In genomic region chr14:47472743-47473546, GRCm38 (mm10) we compare ENCODE assay signal across 8 mouse cellular contexts. TPM values are rescaled to one million over a fixed set of nuclear protein-coding genes. Genes with fewer than 3 reads are reported as not detected.
A peak's percentile ranks its signal among the peaks of the same experiment; 100 is the strongest.
DNase-seq lines count a peak whose midpoint lies in the region; ATAC-seq lines count a peak whose summit lies in the region.

No protein-coding gene starts in this region.

- ATAC-seq in forebrain, embryonic 16.5 days, result peak; percentile 58
- peak; percentile 81 to 90 for ATAC-seq in hematopoietic stem cell, adult 5-6 weeks (replicated peaks in 1 of 2; ENCODE audit: insufficient read depth in 1 of 2, low FRiP score in 2 of 2, low TSS enrichment in 1 of 2, low read depth in 1 of 2, poor library complexity in 2 of 2, severe bottlenecking in 2 of 2)

- peak overlapping the region; percentile 85 for H3K4me2 ChIP-seq in forebrain, embryonic 16.5 days (ENCODE audit: low read length)

- peak overlapping the region; percentile 86 for H3K4me3 ChIP-seq in forebrain, embryonic 16.5 days (replicated peaks; ENCODE audit: low read length)
- peak overlapping the region; percentile 51 for H3K4me3 ChIP-seq in macrophage (ENCODE audit: inconsistent target)

- peaks cover 7% of the 10 kb centered on the region for H3K4me1 ChIP-seq in forebrain, embryonic 16.5 days (replicated peaks; ENCODE audit: control insufficient read depth, insufficient read depth, low read length)

- peak; percentile 76 for DNase-seq in R1 (ENCODE audit: low read depth, low spot score)
- peak; percentile 67 to 78 for DNase-seq in cerebellum, adult 18-20 months
- DNase-seq in layer of hippocampus, postnatal 25 days (ENCODE audit: extremely low spot score in 1 of 2, low spot score in 1 of 2), result peak; percentile 44
- peak; percentile 50 to 66 for DNase-seq in right cerebral cortex, adult 2 months (ENCODE audit: low spot score in 2 of 2)
- DNase-seq in urinary bladder, postnatal 25 days (ENCODE audit: low spot score), result peak; percentile 48

- peaks cover 50% of the 10 kb centered on the region for H3K79me2 ChIP-seq in macrophage (ENCODE audit: inconsistent target)

- H3K36me3 ChIP-seq in forebrain, embryonic 16.5 days (ENCODE audit: control insufficient read depth, insufficient read depth), result no peaks in the 10 kb centered on the region
- H3K36me3 ChIP-seq in macrophage (ENCODE audit: inconsistent target), result no peaks in the 10 kb centered on the region

- H3K9me3 ChIP-seq in forebrain, embryonic 16.5 days (ENCODE audit: control insufficient read depth, low read length), result no peaks in the 10 kb centered on the region

- 1% methylated on average over 64 of the region's 69 CpGs for WGBS in forebrain, embryonic 16.5 days
- WGBS in macrophage (ENCODE audit: missing documents), result 1% methylated on average over 52 of the region's 69 CpGs

- peak overlapping the region; percentile 69 for H3K27ac ChIP-seq in forebrain, embryonic 16.5 days (ENCODE audit: low read length)
- H3K27ac ChIP-seq in macrophage, result no peak overlapping the region

- H3K9ac ChIP-seq in forebrain, embryonic 16.5 days (replicated peaks; ENCODE audit: low read depth, low read length), result peak overlapping the region; percentile 89

- no peaks in the 10 kb centered on the region for H3K27me3 ChIP-seq in forebrain, embryonic 16.5 days (replicated peaks; ENCODE audit: control insufficient read depth, insufficient read depth, low read length)

RNA-seq across cellular contexts. Expression of gene Fbxo34, which starts 22.7 kb away (rescaled TPM):
- 20.3 and 23.1 TPM in 2 replicates for polyA plus RNA-seq in forebrain, embryonic 16.5 days (2015; fragmentation: Nextera tagmentation; extraction: Ambion mirVana)
- 21.3 and 28.6 TPM in 2 replicates for total RNA-seq in hematopoietic stem cell, adult 5-6 weeks (2017)
- 10 to 100 TPM; 86.2 to 90.9 TPM for total RNA-seq in layer of hippocampus, postnatal 25 days (2021)
- 10 to 100 TPM in 24 of 26 experiments, 1 to 10 TPM in 2; 7.5 to 28.9 (median 18.8) TPM for total RNA-seq in macrophage (2018; cell fraction: chromatin; rRNA removed)
- total RNA-seq in macrophage (2018; cell fraction: cytosol; rRNA removed), result 10 to 100 TPM in 25 of 26 experiments, 1 to 10 TPM in 1; 9.7 to 18.6 (median 13.5) TPM
- 10 to 100 TPM in 24 of 26 experiments, 1 to 10 TPM in 2; 8.2 to 25.8 (median 16.4) TPM for total RNA-seq in macrophage (2018; cell fraction: nucleus; rRNA removed)
- 13.3 to 16.6 TPM (median 14.3 TPM) in 3 replicates for polyA plus RNA-seq in macrophage (2018)

RNA-seq across cellular contexts. Expression of gene Dlgap5, which starts 54.7 kb away (rescaled TPM):
- polyA plus RNA-seq in forebrain, embryonic 16.5 days (2015; fragmentation: Nextera tagmentation; extraction: Ambion mirVana), result 15.9 and 16.5 TPM in 2 replicates
- 41.5 and 60.2 TPM in 2 replicates for total RNA-seq in hematopoietic stem cell, adult 5-6 weeks (2017)
- under 1 TPM; 0.34 to 0.61 TPM for total RNA-seq in layer of hippocampus, postnatal 25 days (2021)
- total RNA-seq in macrophage (2018; cell fraction: chromatin; rRNA removed), result 10 to 100 TPM in 6 of 26 experiments, 1 to 10 TPM in 19, under 1 TPM in 1; 0.48 to 51.0 (median 6.6) TPM
- total RNA-seq in macrophage (2018; cell fraction: cytosol; rRNA removed), result 1 to 10 TPM; 1.7 to 6.5 (median 3.3) TPM
- 10 to 100 TPM in 1 of 26 experiments, 1 to 10 TPM in 23, under 1 TPM in 2; 0.64 to 30.6 (median 3.3) TPM for total RNA-seq in macrophage (2018; cell fraction: nucleus; rRNA removed)
- 0.40 to 11.8 TPM (median 7.6 TPM) in 3 replicates for polyA plus RNA-seq in macrophage (2018)

Comparison
In these comparisons a context has a peak if more than half of its experiments do, and no peak if none do; other contexts are left out.
1. RNA of gene Dlgap5, which starts 54.7 kb away (total RNA-seq): 41.5 to 60.2 TPM in hematopoietic stem cell, adult 5-6 weeks; 0.34 to 0.61 TPM in layer of hippocampus, postnatal 25 days; every median in the first group is over 10 times any median in the second.
2. Peak in every context shown above with its lines, with median percentiles within 50 percentile points of each other: DNase-seq.